Mouse (Mus musculus) kidney, postnatal 36 days (tissue): Measurements from ENCODE around the gene Bex1.

Experiments
- DNase-seq, 2 experiments: peaks; one replicate each; pipeline ENCODE4 v3.0.0; 2021 to 2022; ENCODE audit warnings: mixed read lengths in 2 of 2

Gene Bex1

GRCm38 (mm10) chrX:136171189-136172117 lies 43.9 kb downstream of the Bex1 start:
- peak; percentile 60 to 65 for DNase-seq

GRCm38 (mm10) chrX:136170625-136171024 lies 44.7 kb downstream of the Bex1 start:
- DNase-seq = no peak
